ENCODE assay signal across 9 mouse cellular contexts in genomic region chr6:90703782-90704181, GRCm38 (mm10).
DNase-seq lines count a peak whose midpoint lies in the region; ATAC-seq and TF ChIP-seq lines count a peak whose summit lies in the region.
"Had no signal": no experiment of that assay in that cellular context is flagged by ENCODE, and none has a peak within 500 bp of the region (broad histone marks: within the 10 kb centered on the region; RNA-seq: fewer than 3 reads in every experiment).

No protein-coding gene starts in this region.

- H3K9me3 ChIP-seq in heart, embryonic 11.5 days (replicated peaks; ENCODE audit: control insufficient read depth, low read length) = no peaks in the 10 kb centered on the region
- H3K9me3 ChIP-seq in hindbrain, embryonic 15.5 days = no peaks in the 10 kb centered on the region

- WGBS in heart, embryonic 11.5 days (ENCODE audit: insufficient replicate concordance) = 41% methylated on average over 2 of the region's 2 CpGs
- 39% methylated on average over 2 of the region's 2 CpGs for WGBS in hindbrain, embryonic 15.5 days

- intact Hi-C loops in heart, postnatal 25 days (cut with DNase I) = loop anchor here (2.0 kb wide), 1 partner anchor 17 kb away; no protein-coding TSS in a partner anchor

- H3K9ac ChIP-seq in heart, embryonic 11.5 days (ENCODE audit: low read depth, low read length) = peak overlapping the region; percentile 58
- no peak overlapping the region for H3K9ac ChIP-seq in hindbrain, embryonic 15.5 days

- H3K4me2 ChIP-seq in heart, embryonic 11.5 days = peak overlapping the region; percentile 38
- no peak overlapping the region for H3K4me2 ChIP-seq in hindbrain, embryonic 15.5 days

- peaks cover 93% of the 10 kb centered on the region for H3K4me1 ChIP-seq in heart, embryonic 11.5 days (ENCODE audit: control insufficient read depth, insufficient read depth, low read length)
- H3K4me1 ChIP-seq in cortical plate, adult 2 months (ENCODE audit: control insufficient read depth, insufficient read depth, low read length) = peaks cover 59% of the 10 kb centered on the region
- H3K4me1 ChIP-seq in hindbrain, embryonic 15.5 days (replicated peaks) = peaks cover 86% of the 10 kb centered on the region

- no peak for DNase-seq in heart, postnatal 25 days (ENCODE audit: low spot score)
- DNase-seq in lung, postnatal 4 days = peak; percentile 26 to 63
- DNase-seq in layer of hippocampus, adult 9-10 months (ENCODE audit: low spot score) = no peak
- no peak for DNase-seq in embryo, embryonic 10.5 days (ENCODE audit: low spot score)

- H3K4me3 ChIP-seq in heart, embryonic 11.5 days (ENCODE audit: low read depth, low read length) = no peak overlapping the region
- H3K4me3 ChIP-seq in cortical plate, adult 2 months (ENCODE audit: insufficient read depth, low read length) = no peak overlapping the region
- H3K4me3 ChIP-seq in hindbrain, embryonic 15.5 days = no peak overlapping the region

- no peak for TF ChIP-seq POLR2A in cortical plate, adult 2 months (IDR thresholded peaks at IDR 0.05; ENCODE audit: extremely low read depth, insufficient read depth, low read length)

- H3K27ac ChIP-seq in heart, embryonic 11.5 days (ENCODE audit: low read depth, low read length) = peak overlapping the region; percentile 91
- H3K27ac ChIP-seq in cortical plate, adult 2 months (ENCODE audit: insufficient read depth, low read length) = peak overlapping the region; percentile 63
- peak overlapping the region; percentile 64 for H3K27ac ChIP-seq in hindbrain, embryonic 15.5 days (replicated peaks)

- H3K36me3 ChIP-seq in heart, embryonic 11.5 days (ENCODE audit: control insufficient read depth, insufficient read depth, low read length) = no peaks in the 10 kb centered on the region
- no peaks in the 10 kb centered on the region for H3K36me3 ChIP-seq in hindbrain, embryonic 15.5 days

- H3K27me3 ChIP-seq in heart, embryonic 11.5 days (ENCODE audit: control insufficient read depth, insufficient read depth, low read length) = no peaks in the 10 kb centered on the region
- H3K27me3 ChIP-seq in hindbrain, embryonic 15.5 days = no peaks in the 10 kb centered on the region
- H3K27me3 ChIP-seq: CH12.LX had no signal

- ATAC-seq in heart, embryonic 11.5 days (replicated peaks; ENCODE audit: insufficient number of reproducible peaks, low FRiP score, low TSS enrichment) = no peak
- ATAC-seq in hindbrain, embryonic 15.5 days (ENCODE audit: low FRiP score, low read depth) = no peak; the same call in 1 of the 2 replicates
- ATAC-seq in frontal cortex, adult (ENCODE audit: low TSS enrichment) = no peak

- no peak for TF ChIP-seq CTCF in cortical plate, adult 2 months (IDR thresholded peaks at IDR 0.05; ENCODE audit: extremely low read depth, insufficient read depth, low read length)

Comparison
In these comparisons a context has a peak if more than half of its experiments do, and no peak if none do; other contexts are left out.
1. DNase-seq: peak in lung, postnatal 4 days (2 of 2); none in heart, postnatal 25 days (single experiment), layer of hippocampus, adult 9-10 months (single experiment) and embryo, embryonic 10.5 days (single experiment).
2. Peak in every context shown above with its lines, with median percentiles within 50 percentile points of each other: H3K27ac ChIP-seq.